Mouse (Mus musculus) G1E (cell line): ENCODE measurements at regions not wholly inside any gene's neighbourhood (a gene's known extent, or its start where the extent isn't known, plus 50 kb on each side); places are given as distances from the start of the nearest gene placed in this dataset.

ENCODE experiments used
- CTCF ChIP-seq: IDR thresholded peaks from 2 replicates; pipeline ENCODE4 v1.5.1; 2012; ENCODE audit warnings: low read depth, low read length, inconsistent platforms, mixed read lengths
- GATA1 ChIP-seq: IDR thresholded peaks from 2 replicates; pipeline ENCODE4 v1.6.1; 2012; ENCODE audit warnings: borderline replicate concordance, low read length, inconsistent platforms, mixed read lengths
- TAL1 ChIP-seq: conservative IDR thresholded peaks from 2 replicates; pipeline ENCODE4 v1.6.1; 2012; ENCODE audit warnings: low read depth, low read length, inconsistent platforms, mixed read lengths

- TF ChIP-seq GATA1 (no peak), TAL1 (no peak), CTCF (no peak)
These were observed 60.3 kb upstream of the Kdm8 start for GRCm38 (mm10) chr7:125384171-125384570.
